In genomic region chr1:19208641-19209358, GRCm38 (mm10) we compare ENCODE assay signal across 10 mouse cellular contexts. TPM values are rescaled to one million over a fixed set of nuclear protein-coding genes. Genes with fewer than 3 reads are reported as not detected.
DNase-seq lines count a peak whose midpoint lies in the region; ATAC-seq and TF ChIP-seq lines count a peak whose summit lies in the region.
"Had no signal": no experiment of that assay in that cellular context is flagged by ENCODE, and none has a peak within 500 bp of the region (broad histone marks: within the 10 kb centered on the region; RNA-seq: fewer than 3 reads in every experiment).

Gene Tfap2b, plus strand, starts transcription at chr1:19208914.

- H3K27ac ChIP-seq in heart, embryonic 12.5 days (ENCODE audit: poor library complexity, severe bottlenecking) = no peak within 1 kb of the TSS
- no peak within 1 kb of the TSS for H3K27ac ChIP-seq in bone marrow macrophage, adult 2 months (ENCODE audit: insufficient read depth, low read depth, low read length)
- peak within 1 kb of the TSS; percentile 82 for H3K27ac ChIP-seq in hindbrain, embryonic 13.5 days
- H3K27ac ChIP-seq in midbrain, embryonic 14.5 days (replicated peaks; ENCODE audit: low read depth, low read length) = peak within 1 kb of the TSS; percentile 89

- peak within 1 kb of the TSS; percentile 63 for H3K4me2 ChIP-seq in heart, embryonic 12.5 days
- H3K4me2 ChIP-seq in hindbrain, embryonic 13.5 days = peak within 1 kb of the TSS; percentile 54
- H3K4me2 ChIP-seq in midbrain, embryonic 14.5 days (ENCODE audit: low read length) = peak within 1 kb of the TSS; percentile 42

- H3K4me3 ChIP-seq in heart, embryonic 12.5 days = peak within 1 kb of the TSS; percentile 38
- peak within 1 kb of the TSS; percentile 24; the same call in 1 of the 2 replicates for H3K4me3 ChIP-seq in bone marrow macrophage, adult 2 months (ENCODE audit: insufficient read depth, low read length)
- H3K4me3 ChIP-seq in hindbrain, embryonic 13.5 days = peak within 1 kb of the TSS; percentile 47
- H3K4me3 ChIP-seq in midbrain, embryonic 14.5 days (replicated peaks; ENCODE audit: low read depth, low read length) = peak within 1 kb of the TSS; percentile 42

- no peak for TF ChIP-seq CTCF in bone marrow macrophage, adult 2 months (IDR thresholded peaks at IDR 0.05; ENCODE audit: low read depth, low read length)

- 0 out of 2 replicates have a peak, but pooled peaks cover 3% of the 10 kb centered on the region for H3K4me1 ChIP-seq in heart, embryonic 12.5 days (replicated peaks)
- no peaks in the 10 kb centered on the region for H3K4me1 ChIP-seq in bone marrow macrophage, adult 2 months (ENCODE audit: control insufficient read depth, insufficient read depth, low read length)
- H3K4me1 ChIP-seq in hindbrain, embryonic 13.5 days (replicated peaks) = 0 out of 2 replicates have a peak, but pooled peaks cover 4% of the 10 kb centered on the region
- H3K4me1 ChIP-seq in midbrain, embryonic 14.5 days (ENCODE audit: control insufficient read depth, insufficient read depth, low read length) = no peaks in the 10 kb centered on the region

- H3K9me3 ChIP-seq in heart, embryonic 12.5 days (replicated peaks) = no peaks in the 10 kb centered on the region
- H3K9me3 ChIP-seq in hindbrain, embryonic 13.5 days = no peaks in the 10 kb centered on the region
- no peaks in the 10 kb centered on the region for H3K9me3 ChIP-seq in midbrain, embryonic 14.5 days (ENCODE audit: control insufficient read depth, low read length)

- TF ChIP-seq POLR2A in bone marrow macrophage, adult 2 months (IDR thresholded peaks at IDR 0.05; ENCODE audit: borderline replicate concordance, low read depth, low read length) = no peak

- no peak for DNase-seq in heart, adult 11 months
- peak; percentile 74 for DNase-seq in midbrain, embryonic 14.5 days
- no peak for DNase-seq in frontal cortex, postnatal 14 days (ENCODE audit: low spot score in 2 of 2)
- no peak for DNase-seq in gastrocnemius, postnatal 4 days (ENCODE audit: low spot score in 2 of 2)
- DNase-seq in lung, postnatal 36 days = no peak

- no peak within 1 kb of the TSS for H3K9ac ChIP-seq in heart, embryonic 12.5 days
- H3K9ac ChIP-seq in hindbrain, embryonic 13.5 days = peak within 1 kb of the TSS; percentile 78
- peak within 1 kb of the TSS; percentile 65 for H3K9ac ChIP-seq in midbrain, embryonic 14.5 days (replicated peaks; ENCODE audit: low read length)

- no peak for ATAC-seq in heart, embryonic 12.5 days (ENCODE audit: insufficient number of reproducible peaks, low FRiP score)
- ATAC-seq in hindbrain, embryonic 13.5 days (ENCODE audit: low FRiP score) = peak; percentile 47
- ATAC-seq in midbrain, embryonic 14.5 days (ENCODE audit: low FRiP score, low TSS enrichment) = peak; percentile 32

- WGBS in heart, embryonic 12.5 days = 2% methylated on average over 26 of the region's 26 CpGs
- WGBS in hindbrain, embryonic 13.5 days = 2% methylated on average over 26 of the region's 26 CpGs
- WGBS in midbrain, embryonic 14.5 days = under 1% methylated on average over 26 of the region's 26 CpGs

- no peaks in the 10 kb centered on the region for H3K36me3 ChIP-seq in heart, embryonic 12.5 days
- no peaks in the 10 kb centered on the region for H3K36me3 ChIP-seq in hindbrain, embryonic 13.5 days
- no peaks in the 10 kb centered on the region for H3K36me3 ChIP-seq in midbrain, embryonic 14.5 days (ENCODE audit: control insufficient read depth, insufficient read depth, low read length)

- H3K27me3 ChIP-seq in heart, embryonic 12.5 days (replicated peaks) = peaks cover 52% of the 10 kb centered on the region
- peaks cover 58% of the 10 kb centered on the region for H3K27me3 ChIP-seq in hindbrain, embryonic 13.5 days
- peaks cover 53% of the 10 kb centered on the region for H3K27me3 ChIP-seq in midbrain, embryonic 14.5 days (ENCODE audit: control insufficient read depth, insufficient read depth, low read length)

RNA-seq across cellular contexts. Expression of gene Tfap2b, which starts in this region (rescaled TPM):
- polyA plus RNA-seq in heart, embryonic 12.5 days (2016; fragmentation: Nextera tagmentation; extraction: Ambion mirVana) = 0.23 and 0.31 TPM in 2 replicates
- not detected in 2 replicates for polyA plus RNA-seq in bone marrow macrophage, adult 2 months (2012; ENCODE audit: insufficient read depth, insufficient read length, missing spikeins)
- 93.5 and 103 TPM in 2 replicates for polyA plus RNA-seq in hindbrain, embryonic 13.5 days (2015; fragmentation: Nextera tagmentation; extraction: Ambion mirVana)
- polyA plus RNA-seq in midbrain, embryonic 14.5 days (2014; fragmentation: Nextera tagmentation; extraction: Ambion mirVana) = 239 and 249 TPM in 2 replicates
- under 1 TPM; 0.05 to 0.20 TPM for total RNA-seq in gastrocnemius, postnatal 4 days (2021)
- total RNA-seq: common myeloid progenitor, adult 5-6 weeks; liver, adult 2 months had no signal

Comparison
In these comparisons a context has a peak if more than half of its experiments do, and no peak if none do; other contexts are left out.
1. RNA of gene Tfap2b (polyA plus RNA-seq): 239 to 249 TPM in midbrain, embryonic 14.5 days and 93.5 to 103 TPM in hindbrain, embryonic 13.5 days; 0.23 to 0.31 TPM in heart, embryonic 12.5 days and not detected in bone marrow macrophage, adult 2 months; every median in the first group is over 10 times any median in the second.
2. H3K27ac ChIP-seq: peak in hindbrain, embryonic 13.5 days (single experiment) and midbrain, embryonic 14.5 days (single experiment); none in heart, embryonic 12.5 days (single experiment) and bone marrow macrophage, adult 2 months (single experiment).
3. Peak in every context shown above with its lines, with median percentiles within 50 percentile points of each other: H3K4me2 ChIP-seq and H3K4me3 ChIP-seq.